Mouse (Mus musculus) T-helper 1 cell (primary cell): Measurements from ENCODE around the gene Fbl.
"Not testable (repeated sequence)": the region's sequence is repeated elsewhere in the genome, so short reads cannot be mapped to it uniquely, and the experiment has no call there.

Source experiments
- in situ Hi-C: fragments of 300-600 bp; cut with MboI, MseI; formaldehyde crosslinking; loops from one replicate; pipeline ENCODE4 v1.15.1; 2025; ENCODE audit warnings: high pct_unique_total_duplicates

Gene Fbl

DNA sequence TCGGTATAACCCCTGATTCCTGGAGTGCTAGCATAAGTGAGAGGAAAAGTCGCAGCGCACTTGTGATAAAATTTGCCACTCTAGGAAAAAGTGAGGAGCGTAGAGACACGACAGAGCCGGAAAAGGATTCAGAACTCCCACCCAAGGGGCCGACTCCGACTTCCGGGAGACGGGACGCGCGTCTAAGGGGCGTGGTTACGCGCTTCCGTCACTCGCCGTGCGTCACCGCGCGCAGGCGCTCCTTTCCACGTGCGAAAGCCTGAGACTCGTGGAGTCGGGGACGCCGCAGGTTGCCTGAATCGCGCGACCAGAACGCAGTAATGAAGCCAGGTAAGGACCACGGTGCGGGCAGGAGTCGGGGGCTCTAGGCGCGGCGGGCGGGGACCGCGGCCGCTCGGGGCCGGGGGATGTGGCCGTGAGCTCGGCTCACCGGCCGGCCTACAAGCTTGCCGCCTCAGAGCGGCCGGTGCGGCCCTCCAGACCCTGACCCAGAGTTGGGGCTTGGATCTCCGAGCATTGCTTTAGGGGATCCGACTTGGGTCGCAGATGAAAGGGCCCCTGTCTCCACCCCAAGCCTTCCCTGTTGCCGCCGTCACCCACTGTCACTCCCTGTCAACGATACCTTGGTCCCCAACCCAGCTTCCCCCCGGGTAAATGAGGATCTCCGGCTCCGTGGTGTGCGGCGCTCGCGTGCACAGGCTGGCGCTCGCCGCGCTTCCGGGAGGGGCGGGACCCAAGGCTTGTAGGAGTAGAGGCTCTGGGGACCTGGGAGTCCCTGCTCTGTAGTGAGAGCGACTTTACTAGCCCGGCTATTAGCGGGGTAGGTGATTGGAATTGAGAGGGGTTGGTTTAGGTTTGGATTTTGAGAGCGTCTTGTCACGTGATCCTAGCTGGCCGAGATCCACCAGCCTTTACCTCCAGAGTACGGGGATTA, at the start of gene Fbl:
Fbl (plus strand) TSS at position 222 of the 934 bp plus-strand sequence.
- in situ Hi-C loops = no loop called here

DNA sequence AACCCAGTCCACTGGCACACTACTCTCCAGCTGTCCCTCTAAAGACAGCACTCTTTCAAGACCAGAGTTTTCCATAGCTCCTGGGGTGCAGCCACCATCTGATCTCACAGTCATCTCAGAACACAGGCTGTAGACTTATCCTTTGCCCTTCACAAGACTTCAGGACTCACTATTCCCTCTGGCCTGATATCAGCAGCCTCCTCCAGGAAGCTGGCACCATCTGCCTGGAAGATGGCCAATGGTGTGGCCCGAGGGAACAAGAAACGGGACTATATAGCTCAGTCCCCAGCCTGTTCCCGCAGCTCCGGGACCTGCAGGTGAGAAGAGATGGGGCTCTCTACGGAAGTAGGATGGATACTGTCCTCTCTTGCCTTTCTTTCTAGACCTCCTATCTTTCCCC, 40.3 kb upstream of the Fbl start, which contains the start of gene 9530053A07Rik:
9530053A07Rik (plus strand) TSS at position 301 of the 400 bp plus-strand sequence.
- in situ Hi-C loops = no loop called here

DNA sequence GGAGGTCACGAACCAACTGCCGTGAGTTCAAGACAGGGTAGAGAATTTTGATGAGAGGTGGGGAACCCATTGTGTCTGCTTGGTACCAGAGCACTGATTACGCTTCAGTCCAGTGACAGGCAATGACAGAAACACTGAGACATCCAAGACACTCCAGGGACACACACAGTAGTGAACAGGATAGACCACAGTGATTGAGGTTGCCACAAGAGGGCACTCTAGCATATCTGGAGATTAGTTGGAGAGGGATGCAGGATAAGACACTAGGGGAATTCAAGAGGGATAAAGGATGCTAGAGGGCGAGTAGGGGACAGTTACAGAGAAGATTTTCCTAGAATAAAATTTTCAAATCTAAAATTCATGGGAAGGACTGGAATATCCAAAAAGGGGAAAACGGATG, 31.9 kb upstream of the Fbl start:
- in situ Hi-C loops = no loop called here

DNA sequence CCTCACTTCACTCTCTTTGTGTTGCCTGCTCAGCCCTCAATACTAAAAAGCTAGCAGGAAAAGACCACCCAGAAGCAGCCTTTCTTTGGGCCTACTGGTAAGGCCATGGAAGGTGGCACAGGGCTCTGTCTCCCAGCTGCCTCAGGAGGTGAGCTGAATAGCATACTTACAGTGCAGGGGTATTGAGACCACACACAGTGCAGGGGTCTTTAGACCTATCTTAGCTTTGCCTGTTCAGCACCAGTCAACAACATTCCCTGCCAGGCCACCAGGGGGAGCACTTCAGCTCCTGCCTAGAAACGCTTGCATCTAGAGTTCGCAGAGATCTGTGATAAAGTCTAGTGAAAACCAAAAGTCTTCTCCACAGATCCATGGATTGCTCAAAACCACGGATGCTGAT, 21.2 kb upstream of the Fbl start:
- in situ Hi-C loops = no loop called here

DNA sequence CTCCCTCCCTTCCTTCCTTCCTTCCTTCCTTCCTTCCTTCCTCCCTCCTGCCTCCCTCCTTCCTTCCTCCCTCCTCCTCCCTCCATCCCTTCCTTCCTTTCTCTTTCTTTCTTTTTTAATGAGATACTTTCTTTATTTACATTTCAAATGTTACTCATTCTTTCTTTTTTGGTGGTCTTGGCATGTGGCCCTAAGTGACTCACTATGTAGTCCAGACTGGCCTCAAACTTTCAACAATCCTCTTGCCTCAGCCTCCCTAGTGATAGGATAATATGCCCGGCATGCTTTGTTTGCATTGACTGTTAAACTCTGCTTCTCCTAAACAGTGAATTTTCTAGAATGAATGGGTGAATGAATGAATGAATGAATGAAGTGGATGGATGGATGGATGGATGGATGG, 19.7 kb upstream of the Fbl start:
- in situ Hi-C loops = no loop called here

DNA sequence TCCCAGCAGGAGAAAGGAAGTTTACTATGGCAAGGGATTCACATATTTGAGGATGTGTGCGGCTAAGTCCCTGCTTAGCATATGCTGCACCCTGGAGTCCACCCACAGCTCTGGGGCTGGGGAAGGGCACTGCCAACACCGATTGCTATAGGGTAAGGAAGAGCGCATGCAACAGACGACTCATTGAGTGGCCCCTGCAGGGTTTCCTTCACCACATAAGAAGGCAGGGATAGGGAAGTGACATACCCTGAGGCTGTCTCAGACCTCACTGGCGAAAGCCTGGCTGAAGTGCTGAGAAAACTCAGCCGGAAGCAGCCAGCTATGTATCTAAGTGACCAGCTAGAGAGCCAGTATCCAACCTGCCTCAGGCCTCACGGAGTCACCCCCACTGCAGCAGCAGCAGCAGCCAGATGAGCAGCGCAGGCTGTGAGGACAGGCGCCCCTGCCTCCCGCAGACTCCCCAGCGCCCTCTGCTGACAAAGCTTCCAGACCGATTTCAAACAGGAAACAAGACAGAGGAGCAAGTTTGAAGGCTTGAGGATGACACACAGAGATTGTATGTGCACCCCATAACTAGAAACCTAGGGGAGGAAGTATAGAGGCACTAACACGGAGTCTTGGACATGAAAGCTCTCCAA, 17.8 kb upstream of the Fbl start:
- in situ Hi-C loops = no loop called here

DNA sequence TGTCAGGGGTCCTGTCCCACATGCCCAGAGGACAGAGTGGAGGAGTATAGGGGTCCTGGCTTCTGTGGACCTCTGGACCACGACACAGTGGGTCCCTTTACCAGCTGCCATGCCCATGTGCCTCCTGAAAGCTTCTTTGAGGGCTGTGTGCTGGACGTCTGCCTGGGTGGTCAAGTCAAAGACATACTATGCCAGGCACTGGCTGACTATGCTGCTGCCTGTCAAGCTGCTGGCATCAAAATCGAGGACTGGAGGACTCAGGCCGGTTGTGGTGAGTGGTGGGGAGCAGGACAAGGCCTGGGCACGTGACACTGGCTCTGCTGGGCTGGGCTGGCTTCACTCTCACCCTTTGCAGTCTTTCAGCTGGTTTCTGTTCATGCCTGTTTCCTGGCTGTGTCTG, 15.9 kb upstream of the Fbl start:
- in situ Hi-C loops = not testable (repeated sequence)

DNA sequence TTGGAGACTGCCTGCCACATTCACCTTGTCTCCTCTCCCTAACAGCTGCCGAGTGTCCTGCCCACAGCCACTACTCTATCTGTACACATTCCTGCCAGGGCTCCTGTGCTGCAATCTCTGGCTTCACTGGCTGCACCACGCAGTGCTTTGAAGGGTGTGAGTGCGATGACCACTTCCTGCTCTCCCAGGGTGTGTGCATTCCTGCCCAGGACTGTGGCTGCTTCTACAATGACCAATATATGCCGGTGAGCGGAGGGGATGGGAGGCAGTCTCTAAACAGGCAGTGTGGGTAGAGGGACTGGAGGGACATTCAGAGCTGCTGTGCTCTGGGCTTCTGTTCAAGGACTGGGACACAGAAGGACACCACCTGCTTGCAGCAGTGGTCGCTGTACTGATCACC, 10.2 kb upstream of the Fbl start:
- in situ Hi-C loops = loop anchor here (5.0 kb wide), 1 partner anchor 52 kb away; no protein-coding TSS in a partner anchor

DNA sequence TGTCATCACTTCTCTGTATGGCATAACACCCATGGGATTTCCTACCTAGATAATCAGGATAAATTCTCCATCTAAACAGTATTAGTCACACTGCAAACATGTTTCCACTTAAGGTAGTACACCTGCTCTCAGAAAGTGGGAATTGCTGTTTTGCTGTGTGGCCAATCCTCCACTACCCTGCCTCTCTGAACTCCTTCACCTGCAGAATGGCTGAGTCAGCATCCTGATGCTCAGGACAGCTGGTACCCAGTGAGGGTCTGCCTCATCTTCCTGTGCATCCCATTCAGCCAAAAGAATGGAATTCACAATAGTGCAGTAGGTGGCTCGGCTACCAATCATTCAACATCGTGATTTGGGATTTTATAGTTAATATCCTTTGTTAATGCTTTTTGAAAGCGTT, 9.6 kb upstream of the Fbl start:
- in situ Hi-C loops = loop anchor here (5.0 kb wide), 2 partner anchors 53 to 108 kb away; partner anchors contain the start of gene Psmc4

DNA sequence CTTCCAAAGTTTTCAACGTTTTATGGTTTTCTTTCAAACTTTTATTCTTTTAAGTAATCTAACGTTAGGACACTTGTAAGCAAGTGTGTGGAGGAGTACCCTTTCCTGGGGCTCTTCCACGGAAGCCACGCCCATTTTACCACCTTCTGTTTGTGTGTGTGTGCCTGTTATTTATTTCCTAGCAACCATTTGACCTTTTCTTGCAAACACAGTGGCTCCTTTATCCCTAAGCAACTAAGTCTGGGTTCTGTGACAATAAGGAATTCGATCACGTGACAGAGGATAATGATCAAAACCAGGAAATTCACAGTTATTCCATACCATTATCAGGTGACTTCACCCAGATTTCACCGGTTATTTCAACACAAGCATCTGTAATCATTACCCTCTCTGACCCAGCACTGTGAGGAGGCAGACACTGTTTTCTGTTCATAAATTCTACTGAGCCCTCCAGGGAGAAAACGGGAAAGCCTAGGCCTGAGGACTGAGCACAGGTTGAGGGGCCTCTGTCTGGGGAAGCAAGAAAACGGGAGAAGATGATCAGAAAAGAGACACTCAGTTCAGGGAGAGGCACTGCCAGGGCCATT, 8.3 kb upstream of the Fbl start:
- in situ Hi-C loops = loop anchor here (5.0 kb wide), 1 partner anchor 109 kb away; the partner anchor contains the start of gene Psmc4

DNA sequence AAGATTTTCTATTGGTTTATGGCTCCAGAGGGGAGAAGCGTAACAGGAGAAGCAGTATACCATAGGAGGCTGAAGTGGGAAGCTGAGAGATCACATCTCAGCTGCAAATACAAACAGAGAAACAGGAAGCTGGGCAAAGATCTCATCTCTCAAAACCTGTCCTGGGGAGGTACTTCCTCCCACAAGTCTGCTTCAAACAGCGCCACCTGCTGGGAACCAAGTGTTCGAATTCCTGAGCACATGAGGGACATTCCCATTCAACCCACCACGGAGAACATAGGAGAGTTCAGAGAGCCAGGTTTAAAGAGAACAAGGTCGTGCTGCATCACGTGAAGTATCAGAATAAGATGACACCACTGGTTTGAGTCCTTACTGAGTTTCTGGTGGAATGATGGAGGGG, 4.1 kb upstream of the Fbl start:
- in situ Hi-C loops = no loop called here

DNA sequence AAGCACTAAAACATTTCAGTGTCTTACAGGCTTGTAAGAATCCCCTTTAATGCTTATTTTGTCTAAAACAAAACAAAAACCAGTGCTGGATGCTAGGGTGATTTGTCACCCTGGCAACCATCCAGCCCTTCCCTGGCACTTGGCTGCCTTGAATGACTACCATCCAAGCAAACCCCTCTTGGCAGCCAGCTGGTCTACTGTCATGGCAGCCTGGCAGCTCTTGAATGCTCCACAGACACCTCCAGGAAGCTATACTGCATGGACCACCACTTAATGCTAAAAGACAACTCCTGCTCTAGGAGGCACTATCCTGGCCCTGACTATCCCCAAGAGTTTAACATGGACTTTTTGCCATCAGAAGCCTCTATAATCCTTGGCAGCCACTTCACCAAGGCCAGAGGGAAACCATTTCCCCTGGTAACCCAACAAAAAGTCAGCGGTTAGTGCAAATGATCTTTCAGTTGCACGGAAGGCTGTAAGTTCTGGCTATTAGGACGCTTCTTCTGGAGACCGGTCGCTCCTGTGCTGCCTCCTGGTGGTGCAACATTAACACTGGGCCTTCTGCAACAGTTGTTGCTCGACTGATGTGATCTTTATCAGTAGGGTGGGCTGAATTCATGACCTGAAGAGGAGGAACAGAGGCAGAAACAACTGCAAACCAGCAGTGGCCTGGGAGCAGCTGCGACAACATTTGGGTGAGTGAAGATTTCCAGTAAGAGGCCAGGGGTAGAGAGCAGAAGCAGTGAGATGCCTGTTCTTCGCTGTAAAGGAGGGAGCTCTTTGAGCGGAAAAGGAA, 992 bp upstream of the Fbl start:
- in situ Hi-C loops = no loop called here

DNA sequence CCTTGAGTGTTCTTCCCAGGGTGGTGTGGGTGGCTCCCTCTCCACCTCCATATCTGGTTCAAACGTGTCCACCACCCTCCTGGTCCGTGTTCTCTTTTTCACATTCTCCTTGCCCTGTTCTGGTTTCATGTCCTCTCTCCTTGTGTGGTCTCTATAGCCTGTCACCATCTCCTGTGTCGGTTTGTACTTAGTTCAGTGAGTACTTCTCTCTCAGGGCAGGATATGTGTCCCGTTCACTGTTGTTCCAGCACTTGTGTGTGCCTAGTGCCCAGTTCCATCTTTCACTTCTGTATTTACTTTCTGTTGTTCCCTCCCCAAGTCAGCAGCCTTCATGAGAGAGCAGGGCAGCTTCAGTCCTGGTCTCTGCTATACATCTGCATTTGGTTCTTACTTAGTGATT, 5.8 kb downstream of the Fbl start:
- in situ Hi-C loops = no loop called here

DNA sequence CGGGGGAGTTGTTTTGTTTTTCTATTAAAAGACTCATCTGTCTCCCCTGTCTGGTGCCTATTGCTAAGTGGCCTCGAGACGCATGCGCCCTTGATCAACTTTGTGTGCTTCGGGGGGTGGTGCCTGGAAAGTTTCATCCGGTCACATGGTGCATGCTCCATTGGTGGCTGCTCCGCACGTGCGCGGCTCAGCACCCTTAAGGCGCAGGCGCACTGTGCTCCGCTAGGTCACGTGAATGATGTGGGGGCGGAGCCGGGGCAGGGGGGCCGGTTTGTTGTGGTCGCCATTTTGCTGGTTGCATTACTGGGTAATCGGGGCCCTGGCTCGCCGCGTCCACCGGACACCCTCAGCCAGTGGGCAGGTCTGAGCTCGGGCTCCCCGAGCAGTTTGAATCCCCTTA, 9.7 kb downstream of the Fbl start, which contains the start of gene Dyrk1b:
Dyrk1b (plus strand) TSS at position 242 of the 400 bp plus-strand sequence.
- in situ Hi-C loops = no loop called here

DNA sequence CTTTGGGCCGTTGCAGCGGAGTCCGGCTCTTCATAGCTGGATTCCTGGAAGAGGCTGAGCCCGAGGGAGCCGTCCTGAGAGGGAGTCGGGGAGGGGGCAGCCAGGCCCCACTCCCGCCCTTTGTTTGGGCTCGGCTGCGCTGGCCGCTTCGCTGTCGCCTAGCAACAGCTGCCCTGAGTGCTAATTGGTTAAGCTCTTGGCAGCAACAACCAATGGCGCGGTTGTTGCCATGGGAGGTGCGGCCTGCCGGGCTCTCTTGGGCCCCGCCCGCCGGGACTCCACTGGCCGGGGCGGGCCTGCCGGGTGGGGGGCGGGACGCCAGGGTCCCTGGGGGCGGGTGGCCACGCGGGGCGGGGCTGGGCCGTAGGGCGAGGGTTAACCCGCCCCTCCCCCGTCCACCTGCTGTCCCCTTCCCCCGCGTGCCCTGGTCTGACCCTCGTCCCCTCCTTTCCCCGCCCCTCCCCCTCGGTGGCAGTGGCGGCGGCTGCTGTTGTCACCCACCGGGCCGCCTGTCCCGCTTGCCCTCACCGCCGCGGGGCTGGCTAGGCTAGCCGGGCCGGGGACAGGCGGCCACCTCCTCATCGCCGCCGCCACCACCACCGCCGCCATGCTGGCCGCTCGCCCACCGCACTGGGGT, 10.3 kb downstream of the Fbl start:
- in situ Hi-C loops = no loop called here

DNA sequence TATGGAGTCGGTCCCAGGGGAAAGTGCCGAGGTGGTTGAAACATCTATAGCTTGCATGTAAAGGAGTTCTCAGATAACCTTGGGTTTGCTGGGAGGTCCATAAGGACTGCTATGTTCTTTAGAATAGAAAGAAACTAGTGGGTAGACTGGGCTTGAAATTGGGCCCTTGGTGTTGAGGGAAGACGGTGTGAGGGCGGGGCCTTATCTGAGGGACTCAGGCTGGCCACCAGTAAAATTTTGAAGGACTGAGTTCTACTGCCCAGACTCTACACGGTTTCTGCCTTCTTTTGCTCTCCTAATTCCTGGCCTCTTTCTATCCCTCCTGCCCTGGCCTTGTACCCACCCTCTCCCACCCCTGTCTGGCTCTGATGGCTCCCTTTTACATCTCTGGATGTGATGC, 11.4 kb downstream of the Fbl start:
- in situ Hi-C loops = no loop called here

DNA sequence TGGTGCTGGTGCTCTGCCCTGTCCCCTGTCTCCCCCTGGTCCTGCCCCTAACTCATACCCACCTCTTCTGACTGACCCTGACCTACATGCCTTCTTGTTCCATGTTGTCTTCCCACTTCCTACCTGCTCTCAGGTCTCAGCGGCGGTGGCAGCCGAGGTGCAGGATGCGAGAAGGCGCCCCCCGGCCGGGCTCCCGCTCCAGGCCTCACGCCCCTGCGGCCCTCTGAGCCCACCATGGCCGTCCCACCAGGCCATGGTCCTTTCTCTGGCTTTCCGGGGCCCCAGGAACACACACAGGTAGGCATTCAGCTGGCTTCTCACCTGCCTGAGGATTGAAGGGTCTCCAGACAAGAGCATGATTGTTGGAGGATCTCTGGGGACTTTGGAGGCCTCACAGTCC, 11.9 kb downstream of the Fbl start:
- in situ Hi-C loops = no loop called here

DNA sequence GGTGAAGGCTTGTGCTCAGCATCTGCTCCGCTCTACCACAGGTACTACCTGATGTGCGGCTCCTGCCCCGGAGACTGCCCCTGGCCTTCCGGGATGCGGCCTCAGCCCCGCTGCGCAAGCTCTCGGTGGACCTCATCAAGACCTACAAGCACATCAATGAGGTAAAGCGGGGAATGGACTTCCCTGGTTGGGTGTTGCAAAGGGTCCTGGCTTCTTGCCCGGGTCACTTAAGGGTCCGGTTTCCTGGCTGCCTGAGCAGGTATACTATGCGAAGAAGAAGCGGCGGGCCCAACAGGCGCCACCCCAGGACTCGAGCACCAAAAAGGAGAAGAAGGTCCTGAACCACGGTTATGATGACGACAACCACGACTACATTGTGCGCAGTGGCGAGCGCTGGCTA, 12.8 kb downstream of the Fbl start:
- in situ Hi-C loops = no loop called here

DNA sequence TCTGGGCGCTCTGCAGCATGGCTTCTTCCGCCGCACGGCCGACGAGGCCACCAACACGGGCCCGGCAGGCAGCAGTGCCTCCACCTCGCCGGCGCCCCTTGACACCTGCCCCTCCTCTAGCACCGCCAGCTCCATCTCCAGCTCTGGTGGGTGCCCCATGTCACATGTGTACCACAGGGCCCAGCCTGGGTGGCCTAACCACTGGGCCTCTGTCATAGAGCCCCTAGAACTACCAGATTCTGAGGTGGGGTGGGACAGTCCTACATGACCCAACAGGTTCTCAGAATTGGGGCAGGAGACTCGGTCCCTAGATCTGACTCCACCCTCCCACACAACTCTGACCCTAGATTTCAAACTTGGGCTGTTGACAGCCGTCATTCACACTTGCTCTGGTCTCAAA, 16.4 kb downstream of the Fbl start:
- in situ Hi-C loops = no loop called here

DNA sequence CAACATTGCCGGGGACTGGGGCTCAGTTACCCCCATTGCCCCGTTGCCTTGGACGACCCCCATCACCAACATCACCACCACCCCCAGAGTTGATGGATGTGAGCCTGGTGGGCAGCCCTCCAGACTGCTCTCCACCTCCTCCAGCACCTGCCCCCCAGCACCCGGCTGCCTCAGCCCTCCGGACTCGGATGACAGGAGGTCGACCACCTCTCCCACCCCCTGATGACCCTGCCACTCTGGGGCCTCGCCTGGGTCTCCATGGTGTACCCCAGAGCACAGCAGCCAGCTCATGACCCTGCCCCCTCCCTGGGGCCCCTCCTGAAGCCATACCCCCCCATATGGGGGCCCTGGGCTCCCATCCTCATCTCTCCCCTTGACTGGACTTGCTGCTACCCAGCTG, 17.1 kb downstream of the Fbl start:
- in situ Hi-C loops = no loop called here

DNA sequence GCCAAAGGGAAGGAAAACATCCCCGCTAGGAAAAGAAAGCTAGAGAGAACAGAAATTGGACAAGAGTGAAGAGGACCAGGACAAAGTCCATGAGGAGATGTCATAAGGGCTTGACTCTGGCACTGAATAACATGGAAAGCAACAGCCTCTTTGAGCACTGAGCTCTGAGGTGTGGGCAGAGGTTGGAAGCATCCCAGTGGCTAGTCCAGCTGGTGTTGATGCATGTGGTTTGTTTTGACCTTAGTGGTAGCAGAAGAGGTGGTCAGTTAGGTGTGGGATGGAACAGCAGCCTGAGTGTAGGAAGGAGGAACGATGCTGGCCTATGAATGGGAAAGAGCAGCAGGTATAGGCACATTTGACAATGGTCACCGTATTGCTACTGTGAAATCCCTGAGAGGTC, 22.0 kb downstream of the Fbl start:
- in situ Hi-C loops = no loop called here
